Mouse (Mus musculus) CD4-positive naive resting alpha-beta T cell, adult 57 days (primary cell): Measurements from ENCODE around the gene Lamtor1. TPM values are rescaled to one million over a fixed set of nuclear protein-coding genes. Genes with fewer than 3 reads are reported as not detected.

Experiments
- total RNA-seq: library from RNA; stranded (reverse); gene quantifications from one replicate; pipeline ENCODE4 v1.2.4, GENCODE M21; 2023

Lamtor1 gene
- 57.3 TPM for total RNA-seq

GRCm38 (mm10) chr7:101905561-101906286, at the start of gene Lamtor1:
TSS of gene Lamtor1 (plus strand) at chr7:101905904.

GRCm38 (mm10) chr7:101857094-101857493, 48.6 kb upstream of the Lamtor1 start, which contains the start of gene Folr2:
TSS of gene Folr2 (minus strand) at chr7:101857194.

DNA sequence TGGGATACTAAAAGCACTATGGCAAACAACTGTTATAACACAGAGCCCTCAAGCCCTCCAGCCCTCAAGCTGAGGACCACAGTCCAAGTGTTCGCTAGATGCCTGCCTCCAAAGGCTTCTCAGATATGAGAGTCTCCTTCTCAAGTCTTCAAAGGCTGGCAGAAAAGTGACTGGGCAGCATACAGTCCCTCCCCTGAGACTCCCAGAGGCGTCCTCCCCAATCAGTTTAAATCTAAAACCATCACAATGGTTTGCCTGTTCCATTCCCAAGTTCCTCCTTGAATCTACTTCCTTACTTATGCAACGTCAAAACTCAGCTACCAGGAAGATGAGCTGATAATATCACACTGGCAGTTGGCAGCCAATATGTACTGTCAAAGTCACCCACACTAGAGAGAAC, 42.3 kb upstream of the Lamtor1 start, which contains the start of gene Anapc15:
Gene Anapc15, plus strand, starts transcription at position 301 of the 400 bp plus-strand sequence.

GRCm38 (mm10) chr7:101870629-101871028, 35.1 kb upstream of the Lamtor1 start, which contains the start of gene Folr1:
TSS of gene Folr1 (minus strand) at chr7:101870788.

GRCm38 (mm10) chr7:101906287-101906681, 580 bp downstream of the Lamtor1 start, which contains the start of gene Tomt:
TSS of gene Tomt (minus strand) at chr7:101906359.

DNA sequence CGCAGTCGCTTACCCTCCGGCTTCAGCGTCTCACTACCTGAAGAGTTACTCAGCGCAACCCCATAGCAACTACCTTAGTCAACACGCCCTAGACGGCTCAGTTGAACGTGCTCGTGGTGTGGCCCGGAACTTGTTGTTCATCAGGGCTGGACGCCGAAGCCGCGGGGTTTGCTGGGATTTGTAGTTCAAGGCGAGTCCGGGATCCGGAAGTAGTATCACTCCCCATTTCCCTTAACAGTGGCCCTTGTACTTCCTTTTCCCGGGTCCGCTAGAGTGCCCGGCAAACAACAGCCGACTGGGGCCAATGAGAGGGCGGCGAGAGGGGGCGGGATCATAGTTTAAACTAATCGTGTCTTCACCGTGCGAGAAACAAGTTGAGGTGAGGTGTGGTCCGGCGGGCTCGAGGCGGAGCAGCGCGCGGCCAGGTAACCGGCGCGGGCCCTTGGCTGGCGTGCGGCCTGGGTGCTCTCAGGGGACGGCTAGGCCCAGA, 28.1 kb downstream of the Lamtor1 start, which contains the start of the genes Lrrc51 and Numa1:
Gene Lrrc51, minus strand, starts transcription at position 145 of the 490 bp plus-strand sequence.
Gene Numa1, plus strand, starts transcription at position 361 of the 490 bp plus-strand sequence.

Other genes starting within 250 kb of the Lamtor1 start
- gene Clpb, start 242.3 kb upstream of the Lamtor1 start, total RNA-seq, result 21.1 TPM
- gene Phox2a, start 87.6 kb upstream of the Lamtor1 start, total RNA-seq, result not detected
- gene Inppl1, start 67.7 kb upstream of the Lamtor1 start, total RNA-seq, result 20.5 TPM
- not detected for gene Folr2, start 48.7 kb upstream of the Lamtor1 start, total RNA-seq
- gene Anapc15, start 42.2 kb upstream of the Lamtor1 start, total RNA-seq, result 38.9 TPM
- gene Folr1, start 35.1 kb upstream of the Lamtor1 start, total RNA-seq, result not detected
- gene Tomt, start 455 bp downstream of the Lamtor1 start, total RNA-seq, result 0.44 TPM
- 2.6 TPM for gene Lrrc51, start 28.0 kb downstream of the Lamtor1 start, total RNA-seq
- gene Numa1, start 28.2 kb downstream of the Lamtor1 start, total RNA-seq, result 348 TPM
- 13.0 TPM for gene Il18bp, start 112.8 kb downstream of the Lamtor1 start, total RNA-seq
- 34.6 TPM for gene Rnf121, start 159.6 kb downstream of the Lamtor1 start, total RNA-seq
- 40.5 TPM for gene Xndc1, start 159.6 kb downstream of the Lamtor1 start, total RNA-seq
- gene Xntrpc, start 159.8 kb downstream of the Lamtor1 start, total RNA-seq, result 6.6 TPM
- gene Trpc2, start 177.2 kb downstream of the Lamtor1 start, total RNA-seq, result 2.1 TPM
- not detected for gene Art1, start 195.8 kb downstream of the Lamtor1 start, total RNA-seq
- 2.2 TPM for gene Art5, start 203.6 kb downstream of the Lamtor1 start, total RNA-seq
- not detected for gene Chrna10, start 210.9 kb downstream of the Lamtor1 start, total RNA-seq